Mouse (Mus musculus): ENCODE results near the gene Gm7792.
"Not testable (repeated sequence)": the region's sequence is repeated elsewhere in the genome, so short reads cannot be mapped to it uniquely, and the experiment has no call there.

Gene Gm7792

DNA sequence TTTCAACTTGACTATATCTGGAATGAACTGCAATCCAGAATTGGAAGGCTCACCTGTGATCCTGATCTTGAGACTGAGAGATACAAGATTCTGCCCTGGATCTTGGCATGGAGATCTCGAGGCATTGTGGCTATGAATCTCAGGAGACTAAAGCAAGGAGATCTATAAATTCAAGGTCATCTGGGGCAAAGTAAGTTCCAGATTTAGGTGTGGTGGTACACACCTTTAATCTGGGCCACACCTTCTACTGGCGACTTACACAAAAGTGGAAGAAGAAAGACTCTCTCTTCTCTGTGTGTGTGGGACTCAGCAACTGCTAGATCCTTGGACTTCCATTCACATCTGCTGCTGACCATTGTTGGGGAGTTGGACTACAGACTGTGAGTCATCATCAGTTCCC, at the start of gene Gm7792:
Gm7792 (plus strand) TSS at position 301 of the 400 bp plus-strand sequence.
- not testable (repeated sequence) for DNase-seq
